Mouse (Mus musculus): ENCODE measurements around the gene Urm1.

Gene Urm1

GRCm38 (mm10) chr2:29831106-29831505 lies 11.2 kb downstream of the Urm1 start:
- peak; percentile 49 for DNase-seq

- no peak for DNase-seq
Measured at GRCm38 (mm10) chr2:29833796-29834195, 13.9 kb downstream of the Urm1 start.

GRCm38 (mm10) chr2:29835391-29835899 lies 15.6 kb downstream of the Urm1 start:
- DNase-seq = no peak

GRCm38 (mm10) chr2:29839460-29839859 lies 19.6 kb downstream of the Urm1 start:
- no peak for DNase-seq

- DNase-seq = no peak
Measured at GRCm38 (mm10) chr2:29843231-29844105, 23.6 kb downstream of the Urm1 start.

- no peak for DNase-seq
Measured at GRCm38 (mm10) chr2:29844115-29844514, 24.2 kb downstream of the Urm1 start.

GRCm38 (mm10) chr2:29844661-29845060 lies 24.8 kb downstream of the Urm1 start:
- no peak for DNase-seq

- DNase-seq = no peak
Measured at GRCm38 (mm10) chr2:29845636-29846035, 25.8 kb downstream of the Urm1 start.

- no peak for DNase-seq
Measured at GRCm38 (mm10) chr2:29846061-29846853, 26.4 kb downstream of the Urm1 start.

- no peak for DNase-seq
Measured at GRCm38 (mm10) chr2:29846911-29847310, 27.0 kb downstream of the Urm1 start.

- no peak for DNase-seq
Measured at GRCm38 (mm10) chr2:29849041-29849440, 29.2 kb downstream of the Urm1 start.

GRCm38 (mm10) chr2:29849841-29850480 lies 30.1 kb downstream of the Urm1 start:
- DNase-seq = no peak

GRCm38 (mm10) chr2:29852957-29853485 lies 33.1 kb downstream of the Urm1 start:
- no peak for DNase-seq

- DNase-seq = no peak
Measured at GRCm38 (mm10) chr2:29853736-29854135, 33.9 kb downstream of the Urm1 start.

GRCm38 (mm10) chr2:29855585-29856210 lies 35.8 kb downstream of the Urm1 start:
- no peak for DNase-seq

- DNase-seq = peak; percentile 48
Measured at GRCm38 (mm10) chr2:29856451-29857260, 36.8 kb downstream of the Urm1 start.

- DNase-seq = no peak
Measured at GRCm38 (mm10) chr2:29857341-29857740, 37.5 kb downstream of the Urm1 start.

- no peak for DNase-seq
Measured at GRCm38 (mm10) chr2:29857967-29858366, 38.1 kb downstream of the Urm1 start.

GRCm38 (mm10) chr2:29858748-29859473 lies 39.0 kb downstream of the Urm1 start:
- DNase-seq = no peak

- DNase-seq = no peak
Measured at GRCm38 (mm10) chr2:29865125-29865524, 45.2 kb downstream of the Urm1 start.
